Mouse (Mus musculus) retina, embryonic 14.5 days (tissue): Measurements from ENCODE around the gene Comt.
A peak's percentile ranks its signal among the peaks of the same experiment; 100 is the strongest.

Source experiments
- DNase-seq: peaks from one replicate; pipeline ENCODE4 v3.0.0-alpha.2; 2015; ENCODE audit warnings: low spot score

Gene Comt

GRCm38 (mm10) chr16:18388583-18389435 lies 37.8 kb downstream of the Comt start:
- DNase-seq: no peak

DNA sequence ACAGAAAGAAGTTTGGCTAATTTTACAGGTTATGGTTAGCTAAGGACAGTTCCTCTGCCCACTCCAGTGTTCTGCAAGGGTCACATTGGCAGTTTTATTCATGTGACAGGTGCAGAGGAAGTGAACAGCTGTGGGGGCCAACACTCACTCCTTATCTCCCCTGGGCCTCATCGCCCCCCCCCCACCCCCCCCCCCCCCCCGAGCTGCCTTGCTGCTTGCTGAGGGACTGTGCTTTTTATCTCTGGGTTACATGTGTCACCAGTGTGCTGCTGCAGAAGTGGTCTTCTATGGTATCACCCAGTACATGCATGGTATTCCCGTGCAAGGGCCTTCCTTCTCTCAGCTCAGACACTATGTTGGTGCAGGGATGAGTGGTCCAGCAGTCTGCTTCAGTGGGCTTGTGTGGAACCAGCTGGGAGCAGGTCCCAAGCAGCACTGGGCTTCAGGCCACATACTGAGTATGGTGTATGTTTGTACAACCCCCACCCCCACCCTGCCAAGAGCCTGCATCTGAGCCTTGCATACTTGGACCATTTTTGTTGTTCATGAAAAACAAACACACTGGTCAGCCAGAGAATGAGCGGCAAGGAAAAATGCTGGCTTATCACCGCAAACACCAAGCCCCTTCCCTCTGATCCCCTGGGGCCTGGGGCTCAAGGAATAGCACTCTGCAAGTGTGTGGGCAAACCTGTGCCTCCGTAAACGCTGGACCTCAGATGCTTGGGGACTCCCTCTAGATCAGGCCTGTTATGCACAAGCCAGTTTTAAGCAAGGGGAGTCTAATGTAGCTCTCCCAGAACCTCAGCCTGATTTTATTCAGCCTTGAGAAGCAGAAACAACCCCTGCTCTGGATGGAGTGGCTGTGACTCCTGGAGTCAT lies 38.7 kb downstream of the Comt start:
- DNase-seq: no peak

- no peak for DNase-seq
These were observed 39.7 kb downstream of the Comt start for GRCm38 (mm10) chr16:18386972-18387371.

- DNase-seq: no peak
These were observed 40.2 kb downstream of the Comt start for GRCm38 (mm10) chr16:18386451-18386850.

DNA sequence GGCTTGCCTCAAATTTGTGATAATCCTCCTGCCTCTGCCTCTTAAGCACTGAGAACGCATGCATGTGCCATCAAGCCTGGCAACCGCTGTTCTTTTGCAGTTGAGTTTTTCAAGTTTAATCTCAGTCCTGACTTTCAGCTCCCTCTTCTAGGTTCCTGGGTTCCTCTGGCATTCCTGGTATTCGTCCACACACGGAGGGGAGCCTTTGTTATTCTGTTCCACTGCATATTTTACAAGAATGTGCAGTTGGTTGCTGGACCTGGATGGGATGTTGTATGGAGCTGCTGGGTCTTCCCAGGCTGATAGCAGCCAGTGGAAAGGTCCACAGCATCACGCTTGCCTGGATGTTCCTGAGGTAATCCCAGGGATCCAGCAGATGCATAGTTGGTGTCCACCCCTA lies 41.2 kb downstream of the Comt start:
- no peak for DNase-seq

DNA sequence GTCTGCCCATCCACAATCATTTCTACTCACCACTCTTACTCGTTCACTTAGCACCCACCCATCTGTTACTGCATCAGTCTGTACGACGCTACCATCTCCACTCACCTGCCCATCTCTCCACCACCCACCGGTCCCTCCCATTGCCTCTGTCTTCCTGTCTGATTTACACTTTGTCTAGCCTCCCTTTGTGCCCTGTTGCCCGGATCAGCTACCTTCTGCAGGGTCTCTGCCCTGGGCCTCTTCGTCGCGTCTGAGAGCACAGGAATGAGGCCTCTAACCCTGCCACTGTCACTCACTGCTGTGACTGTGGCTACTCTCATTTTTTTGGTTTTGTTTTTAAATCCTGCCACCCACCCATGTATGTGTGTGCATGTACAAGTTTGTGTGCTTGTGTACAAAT lies 42.0 kb downstream of the Comt start:
- DNase-seq: no peak

DNA sequence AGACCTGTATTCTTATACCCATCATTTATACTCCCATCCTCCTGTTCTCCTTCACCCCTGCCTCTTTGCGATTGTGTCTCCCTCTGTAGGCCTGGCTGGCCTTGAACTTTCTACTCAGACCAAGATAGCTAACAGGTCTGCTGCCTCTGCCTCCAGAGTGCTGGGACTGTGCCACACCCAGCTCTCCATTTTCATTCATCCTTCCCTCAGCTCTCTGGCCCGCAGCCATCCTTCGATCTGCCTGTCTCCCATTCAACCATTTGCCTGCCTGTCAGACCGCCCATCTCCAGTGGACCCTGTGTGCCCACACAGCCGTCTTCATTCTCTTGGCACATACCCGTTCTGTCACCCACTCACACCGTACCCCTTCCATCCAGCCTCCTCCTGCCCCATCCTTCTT lies 42.4 kb downstream of the Comt start:
- DNase-seq: no peak

DNA sequence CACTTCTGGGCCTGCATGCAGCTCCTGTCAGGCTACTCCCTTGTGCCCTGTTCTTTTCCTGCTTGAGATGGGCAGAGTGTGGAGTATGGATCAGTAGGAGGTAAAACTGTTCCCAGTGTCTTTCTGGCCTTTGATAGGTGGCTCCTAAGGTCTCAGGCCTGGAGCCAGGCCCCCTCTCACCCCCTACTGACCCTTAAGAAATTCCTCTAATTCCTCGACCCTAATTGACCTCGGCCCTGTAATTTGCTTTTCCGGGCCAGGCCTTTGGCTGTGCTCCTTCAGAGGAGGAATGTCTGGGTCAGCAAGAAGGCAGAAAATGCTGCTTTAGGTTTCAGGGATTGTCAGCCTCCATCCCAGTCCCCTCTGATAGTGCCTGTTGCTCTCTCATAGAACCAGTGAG lies 42.9 kb downstream of the Comt start:
- no peak for DNase-seq

DNA sequence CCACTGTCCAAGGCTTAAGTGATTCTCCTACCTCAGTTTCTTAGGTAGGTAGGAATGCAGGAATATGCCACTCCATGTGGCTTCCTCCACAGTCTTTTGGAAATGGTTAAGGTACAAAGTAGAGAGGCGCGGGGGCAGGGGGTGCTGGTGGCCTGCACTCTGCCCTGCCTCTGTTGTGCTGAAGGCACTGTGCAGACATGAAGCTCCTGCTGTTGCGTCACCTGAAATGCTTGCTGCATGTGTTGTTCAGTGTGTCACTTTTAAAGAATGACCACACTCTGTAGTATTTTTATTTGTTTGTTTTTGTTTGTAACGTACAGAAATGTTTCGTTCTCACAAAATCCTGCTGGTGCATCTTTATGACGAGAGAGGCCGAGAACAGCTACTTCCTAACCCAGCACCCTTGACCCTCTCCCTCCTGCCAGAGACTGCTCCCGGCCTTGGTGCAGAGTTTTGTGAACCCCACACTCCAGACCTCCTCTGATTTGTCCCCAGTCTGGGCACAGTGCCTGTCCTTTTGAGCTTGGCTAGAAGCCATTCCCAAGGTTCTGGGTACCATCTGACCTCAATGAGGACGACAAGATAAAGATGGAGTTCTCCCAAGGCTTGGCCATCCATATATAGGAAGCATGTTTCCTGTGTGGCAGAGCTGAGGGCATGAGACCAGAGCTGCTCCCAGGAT lies 43.5 kb downstream of the Comt start:
- no peak for DNase-seq

DNA sequence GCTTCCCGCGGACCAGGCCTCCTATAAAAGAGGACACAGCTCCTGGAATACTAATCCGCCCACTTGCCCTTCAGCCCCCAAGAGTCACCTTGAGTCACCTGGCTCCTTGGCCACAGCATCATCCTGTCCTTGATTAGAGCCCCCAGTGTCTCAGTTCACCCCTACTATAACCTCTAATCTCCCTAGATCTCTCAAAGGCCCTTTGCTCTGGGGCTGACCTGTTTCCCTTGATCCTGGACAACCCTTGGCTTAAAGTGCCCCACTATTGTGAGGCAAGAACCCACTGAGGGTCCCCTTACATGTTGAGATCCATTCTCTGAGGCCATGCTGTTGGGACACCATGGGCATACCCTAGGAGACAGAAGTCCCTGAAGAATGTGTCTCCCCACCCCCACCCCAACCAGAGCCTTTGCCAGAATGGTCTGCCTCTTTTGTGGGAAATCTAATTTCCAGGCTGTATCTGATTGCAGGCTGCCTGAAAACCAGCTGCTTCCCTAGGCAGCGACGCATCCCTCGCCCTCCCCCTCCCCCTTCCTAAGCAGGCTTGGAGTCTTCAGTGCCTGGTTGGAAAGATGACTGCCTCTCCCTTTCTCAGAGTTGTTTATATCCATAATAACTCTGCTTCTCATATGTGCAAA lies 44.9 kb downstream of the Comt start:
- peak; percentile 68 for DNase-seq

DNA sequence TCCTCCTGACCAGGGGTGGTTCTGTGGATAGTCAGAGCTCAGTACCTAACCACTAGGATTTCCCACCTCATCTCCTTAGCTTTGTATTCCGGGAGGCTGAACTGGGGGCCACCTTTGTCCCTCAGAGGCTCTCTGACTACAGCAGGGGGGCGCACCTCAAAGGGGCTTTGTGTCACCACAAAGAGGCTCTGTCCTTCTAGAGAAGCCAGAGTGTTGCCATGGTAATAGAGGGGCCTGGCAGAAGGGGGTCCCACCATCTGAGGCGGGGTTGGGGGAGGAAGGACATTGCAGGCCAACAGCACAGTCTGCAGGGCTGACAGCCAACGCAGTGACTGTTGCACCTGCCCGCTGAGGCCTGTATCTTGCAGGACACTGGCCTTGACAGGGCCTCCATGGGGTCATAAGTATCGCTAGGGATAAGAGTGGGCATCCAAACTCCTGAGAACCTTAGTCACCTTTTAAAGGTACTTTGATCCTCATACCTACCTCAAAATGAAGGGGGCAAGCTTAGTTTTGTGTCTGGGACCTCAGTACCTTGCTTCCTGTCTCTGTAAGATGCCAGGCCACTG lies 46.1 kb downstream of the Comt start:
- DNase-seq: peak; percentile 74

DNA sequence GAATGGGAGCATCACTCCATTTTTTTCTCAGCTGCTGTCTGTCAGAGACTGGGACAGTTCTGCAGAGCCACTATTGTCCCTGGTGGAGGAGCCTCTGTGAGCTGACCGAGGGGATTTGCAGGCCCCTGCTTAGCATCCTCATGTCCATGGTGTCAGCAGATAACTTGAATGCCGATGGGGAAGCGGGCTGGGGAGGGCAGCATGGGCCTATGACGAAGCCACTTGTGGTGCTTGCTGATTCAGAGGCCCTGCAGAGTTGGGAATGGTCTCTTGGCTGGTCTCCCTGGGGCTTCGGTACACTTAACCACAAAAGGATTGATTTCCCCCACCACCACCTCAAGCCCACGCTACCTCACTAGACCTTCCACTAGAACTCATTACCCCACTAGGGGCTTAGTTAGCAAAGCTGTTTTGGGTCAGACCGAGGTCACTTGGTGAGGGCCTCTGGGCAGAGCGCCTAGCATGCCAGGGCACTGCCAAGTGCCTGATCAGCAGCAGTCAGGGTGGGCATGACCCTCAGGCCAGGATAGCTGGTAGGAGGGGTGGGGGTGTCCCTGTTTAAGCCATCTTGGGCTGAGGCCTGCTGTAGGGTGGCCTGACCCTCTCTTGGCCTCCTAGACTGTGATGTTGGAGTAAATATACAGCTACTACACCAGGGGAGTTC lies 47.2 kb downstream of the Comt start:
- DNase-seq: no peak

- no peak for DNase-seq
These were observed 48.2 kb downstream of the Comt start for GRCm38 (mm10) chr16:18378489-18378888.

- no peak for DNase-seq
These were observed 49.4 kb downstream of the Comt start for GRCm38 (mm10) chr16:18377203-18377602.

- no peak for DNase-seq
These were observed 50.2 kb downstream of the Comt start for GRCm38 (mm10) chr16:18376297-18376954.

- DNase-seq: no peak
These were observed 53.0 kb downstream of the Comt start for GRCm38 (mm10) chr16:18373632-18374031.

DNA sequence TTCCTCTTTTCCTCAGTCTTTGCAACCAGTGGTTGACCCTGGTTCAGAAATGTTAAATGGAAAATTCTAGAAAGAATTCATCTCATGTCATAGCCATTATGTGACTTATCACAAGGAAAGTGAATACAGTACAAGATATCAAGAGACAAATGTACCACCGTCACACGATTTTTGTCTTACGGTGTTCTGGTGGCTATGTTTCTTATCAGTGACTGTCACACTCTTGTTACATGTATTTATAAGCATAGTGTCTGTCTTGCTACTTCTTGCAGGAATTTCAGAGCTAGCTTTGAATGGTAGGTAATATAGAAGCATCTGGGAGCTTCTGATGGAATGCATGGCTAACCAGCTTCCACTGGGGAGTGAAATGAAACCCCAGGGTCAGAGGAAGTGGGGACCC lies 56.5 kb downstream of the Comt start:
- DNase-seq: no peak

DNA sequence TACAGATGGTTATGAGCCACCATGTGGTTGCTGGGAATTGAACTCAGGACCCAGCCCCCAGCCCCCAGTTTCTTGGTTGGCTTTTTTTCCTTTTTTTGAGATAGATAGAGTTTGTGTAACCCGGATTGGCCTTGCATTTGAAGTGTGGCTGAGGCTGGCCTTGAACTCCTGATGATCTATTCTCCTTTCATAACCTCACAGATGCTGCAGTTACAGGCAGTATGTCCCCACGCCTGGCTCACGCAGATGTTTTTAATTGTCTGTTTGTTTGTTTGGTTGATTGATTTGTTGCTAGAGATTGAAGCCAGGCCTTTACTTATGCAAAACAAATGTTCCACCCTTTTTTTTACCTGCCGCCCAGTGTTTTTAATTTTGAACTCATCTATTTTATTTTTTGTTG lies 59.8 kb downstream of the Comt start:
- no peak for DNase-seq

DNA sequence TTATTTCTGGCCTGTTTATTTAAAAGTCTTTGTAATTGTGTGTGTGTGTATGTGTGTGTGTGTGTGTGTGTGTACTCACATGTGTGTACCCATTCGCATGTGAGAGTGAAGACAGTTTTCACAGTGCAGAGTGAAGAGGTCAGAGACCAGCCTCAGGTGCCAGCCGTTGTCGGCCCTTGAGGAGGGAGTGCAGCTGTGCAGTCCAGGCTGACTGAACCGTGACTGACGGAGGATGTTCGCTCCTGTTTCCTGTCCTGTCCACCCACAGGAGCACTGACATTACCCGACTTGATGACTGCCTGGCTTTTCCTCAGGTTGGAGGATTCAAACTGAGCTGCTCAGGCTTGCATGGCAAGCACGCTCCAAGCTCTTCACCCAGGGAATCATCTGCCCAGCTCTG lies 63.7 kb downstream of the Comt start:
- no peak for DNase-seq

DNA sequence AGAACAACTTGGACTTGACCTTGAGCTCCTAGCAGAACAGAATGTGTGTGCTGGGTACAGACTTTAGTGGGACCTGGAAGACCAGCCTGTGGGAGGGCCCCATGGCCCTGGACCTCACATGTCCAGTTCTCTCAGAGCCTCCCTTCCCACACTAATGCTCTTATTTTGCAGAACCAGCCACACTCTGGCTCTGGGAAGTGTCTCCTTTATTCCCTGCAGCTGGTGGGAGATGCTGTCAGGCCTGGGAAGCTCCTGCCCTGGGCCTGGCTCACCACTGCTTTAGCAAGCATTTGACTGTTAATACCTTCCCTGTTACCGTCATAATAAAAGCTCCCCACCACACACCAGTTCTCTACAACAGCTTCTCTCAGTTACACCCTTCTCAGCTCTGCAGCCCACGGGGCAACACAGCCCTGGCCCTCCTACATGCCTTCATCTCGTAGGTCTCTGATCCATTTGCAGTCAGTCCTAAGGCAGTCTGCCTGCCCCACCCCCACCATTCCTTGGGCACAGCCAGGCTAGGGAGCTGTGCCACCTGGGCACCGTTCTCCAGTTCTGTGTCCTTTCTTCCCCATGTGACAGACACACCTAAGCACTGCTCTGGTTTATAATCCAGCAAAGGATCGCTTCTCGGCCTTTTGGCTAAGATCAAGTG lies 66.4 kb downstream of the Comt start:
- DNase-seq: no peak
